Comparison of ENCODE assay signal across 25 mouse cellular contexts in genomic region chr10:18644346-18644745, GRCm38 (mm10).
DNase-seq lines count a peak whose midpoint lies in the region; TF ChIP-seq lines count a peak whose summit lies in the region.
"Had no signal": no experiment of that assay in that cellular context is flagged by ENCODE, and none has a peak within 500 bp of the region (broad histone marks: within the 10 kb centered on the region; RNA-seq: fewer than 3 reads in every experiment).

No protein-coding gene starts in this region.

- 96% methylated on average over 1 of the region's 1 CpGs for WGBS in hindbrain, embryonic 10.5 days

- DNase-seq in left cerebral cortex, adult 2 months (ENCODE audit: extremely low spot score in 1 of 2, low spot score in 2 of 2) = no peak
- no peak for DNase-seq in left cerebral cortex, adult 9 months (ENCODE audit: low spot score in 2 of 2)
- DNase-seq in R1 (ENCODE audit: low read depth, low spot score) = peak; percentile 82
- DNase-seq in brain, adult 2 months (ENCODE audit: low read depth, low spot score) = peak; percentile 26
- DNase-seq in urinary bladder, postnatal 14 days (ENCODE audit: low spot score) = no peak
- no peak for DNase-seq in hindbrain, embryonic 10.5 days (ENCODE audit: low spot score)
- DNase-seq in frontal cortex, postnatal 36 days (ENCODE audit: low spot score in 2 of 2) = no peak
- DNase-seq: adrenal gland, adult 8-10 months; adrenal gland, postnatal 14 days; adrenal gland, postnatal 36 days; B cell, adult 2 months; cerebellum, adult 11 months; cerebellum, adult 18-20 months; cerebellum, adult 8-10 months; cerebellum, adult 9-11 months; cerebellum, postnatal 14 days; cerebellum, postnatal 36 days; forebrain, postnatal 0 days had no signal

- no peak overlapping the region for H3K4me3 ChIP-seq in left cerebral cortex, adult 2 months
- no peak overlapping the region for H3K4me3 ChIP-seq in hindbrain, embryonic 10.5 days
- H3K4me3 ChIP-seq: embryonic facial prominence, embryonic 10.5 days; embryonic facial prominence, embryonic 12.5 days; forebrain, embryonic 13.5 days; forebrain, embryonic 15.5 days had no signal

- H3K27ac ChIP-seq in left cerebral cortex, adult 2 months = peak overlapping the region; percentile 53
- no peak overlapping the region for H3K27ac ChIP-seq in hindbrain, embryonic 10.5 days
- H3K27ac ChIP-seq: embryonic facial prominence, embryonic 10.5 days; embryonic facial prominence, embryonic 12.5 days; forebrain, embryonic 13.5 days; forebrain, embryonic 15.5 days had no signal

- no peaks in the 10 kb centered on the region for H3K27me3 ChIP-seq in hindbrain, embryonic 10.5 days (ENCODE audit: insufficient read depth, poor library complexity, severe bottlenecking)
- H3K27me3 ChIP-seq: CH12.LX; embryonic facial prominence, embryonic 12.5 days; forebrain, embryonic 13.5 days; forebrain, embryonic 15.5 days; Patski had no signal

- TF ChIP-seq CTCF in left cerebral cortex, adult 2 months (IDR thresholded peaks at IDR 0.05) = no peak

- no peaks in the 10 kb centered on the region for H3K9me3 ChIP-seq in hindbrain, embryonic 10.5 days
- H3K9me3 ChIP-seq: embryonic facial prominence, embryonic 10.5 days; embryonic facial prominence, embryonic 12.5 days; forebrain, embryonic 13.5 days; forebrain, embryonic 15.5 days; G1E had no signal

- no peaks in the 10 kb centered on the region for H3K36me3 ChIP-seq in hindbrain, embryonic 10.5 days
- H3K36me3 ChIP-seq: embryonic facial prominence, embryonic 10.5 days; embryonic facial prominence, embryonic 12.5 days; G1E had no signal

- peaks cover 11% of the 10 kb centered on the region for H3K4me1 ChIP-seq in hindbrain, embryonic 10.5 days (replicated peaks)
- H3K4me1 ChIP-seq: forebrain, embryonic 13.5 days; forebrain, embryonic 15.5 days had no signal

- intact Hi-C loops in left cerebral cortex, adult 2 months (cut with DNase I) = no loop called here

Comparison
In these comparisons a context has a peak if more than half of its experiments do, and no peak if none do; other contexts are left out.
1. DNase-seq: peak in R1 (single experiment) and brain, adult 2 months (single experiment); none in left cerebral cortex, adult 2 months (0 of 2), left cerebral cortex, adult 9 months (0 of 2), urinary bladder, postnatal 14 days (single experiment), hindbrain, embryonic 10.5 days (single experiment) and frontal cortex, postnatal 36 days (0 of 2).